Mouse (Mus musculus) liver (tissue): ENCODE results near the gene Nek6.
A peak's percentile ranks its signal among the peaks of the same experiment; 100 is the strongest.

Experiments
- DNase-seq: peaks from one replicate; pipeline ENCODE4 v3.0.0-alpha.2; 2020; ENCODE audit warnings: mixed read lengths

The Nek6 gene

DNA sequence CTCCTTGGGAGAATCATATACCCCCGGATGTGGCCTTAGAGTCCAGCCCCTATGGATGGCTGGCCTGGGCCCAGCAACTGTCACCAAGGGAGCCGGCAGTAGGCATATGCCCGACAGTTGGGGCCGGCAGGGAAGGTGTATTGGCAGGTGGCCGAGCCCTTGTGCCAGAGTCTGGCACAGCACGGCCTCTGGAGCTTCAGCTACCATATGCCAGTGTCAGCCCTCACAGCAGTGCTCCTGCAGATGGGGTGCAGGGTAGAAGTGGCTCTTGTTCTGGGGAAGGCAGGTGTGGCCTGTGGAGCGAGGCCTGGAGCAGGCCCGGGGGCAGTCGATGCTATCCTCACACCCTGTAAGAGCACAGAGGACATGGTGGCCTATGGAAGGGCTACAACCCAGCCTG lies 28.2 kb downstream of the Nek6 start:
- no peak for DNase-seq

DNA sequence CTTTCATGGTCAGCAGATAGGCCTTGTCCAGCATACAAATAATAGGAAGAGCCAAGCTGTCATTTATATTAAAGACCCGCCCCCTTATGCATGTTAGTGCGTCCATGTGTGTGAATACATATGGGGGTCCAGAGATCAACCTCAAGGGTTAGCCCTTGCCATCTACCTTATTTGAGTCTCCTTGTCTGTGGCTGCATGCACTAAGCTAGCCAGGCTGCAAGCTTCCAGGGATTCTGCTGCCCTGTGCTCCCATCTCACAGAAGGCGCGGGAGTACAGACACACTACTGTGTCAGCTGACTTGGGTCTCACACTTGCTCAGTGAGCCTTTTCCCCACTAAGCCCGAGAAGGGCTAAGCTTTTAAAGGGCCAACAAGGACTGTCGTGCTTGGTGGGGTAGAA lies 29.2 kb downstream of the Nek6 start:
- DNase-seq: no peak

DNA sequence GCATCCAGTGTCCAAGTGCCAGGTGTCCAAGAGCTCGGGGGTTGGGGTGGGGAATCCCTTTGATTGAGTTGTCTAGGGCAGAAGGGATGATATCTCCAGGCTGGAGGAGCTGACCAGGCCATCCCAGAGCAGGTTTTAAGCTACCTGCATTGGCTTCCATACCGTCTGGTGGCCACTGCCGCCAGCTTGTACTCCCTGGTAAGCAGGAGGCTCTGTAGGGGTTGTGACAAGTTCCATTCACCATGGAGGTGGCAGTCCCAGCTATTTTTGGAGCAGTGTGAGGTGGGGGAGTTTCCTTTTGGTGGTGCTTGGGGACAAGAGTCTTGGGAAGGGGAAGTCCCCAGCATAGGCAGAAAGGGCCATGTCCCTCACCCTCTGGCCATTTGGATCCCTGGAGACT lies 29.7 kb downstream of the Nek6 start:
- DNase-seq: no peak

DNA sequence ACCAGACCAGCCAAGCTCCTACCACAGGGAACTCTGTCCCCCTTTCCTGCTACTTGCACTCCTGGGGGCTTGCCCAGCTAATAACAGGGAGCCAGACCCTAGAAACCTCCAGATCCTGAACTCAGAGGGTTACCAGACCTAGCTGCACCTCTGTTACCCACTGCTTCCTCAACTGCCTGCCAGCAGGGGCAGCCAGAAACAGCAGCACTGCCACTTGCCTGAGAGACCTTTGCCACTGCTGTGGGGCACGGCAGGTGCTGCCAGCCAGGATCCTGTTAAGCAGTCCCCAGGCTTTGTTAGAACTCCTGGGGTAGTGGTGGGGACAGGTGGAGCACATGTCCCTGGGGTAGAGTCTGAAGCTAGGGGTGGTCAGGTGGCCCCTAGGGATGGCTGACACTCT lies 30.1 kb downstream of the Nek6 start:
- no peak for DNase-seq

DNA sequence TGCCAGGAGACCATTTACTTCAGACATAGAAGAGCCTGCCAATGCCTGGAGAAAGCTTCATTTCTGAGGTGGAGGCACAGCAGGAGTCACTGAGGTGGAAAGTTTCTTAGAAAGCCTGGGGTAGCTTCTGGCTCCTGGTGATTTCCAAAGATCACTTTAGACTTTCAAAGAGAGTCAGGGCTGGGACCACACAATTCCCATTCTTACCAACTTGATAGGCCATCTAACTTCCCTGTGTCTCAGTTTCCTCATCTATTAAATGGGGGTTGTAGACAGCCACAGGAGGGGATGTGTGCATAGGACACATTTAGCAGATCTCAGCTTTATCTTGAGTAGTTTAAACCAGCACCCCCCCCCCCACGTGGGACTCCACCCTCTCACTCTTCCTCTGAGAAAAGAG lies 30.9 kb downstream of the Nek6 start:
- DNase-seq: peak; percentile 21

DNA sequence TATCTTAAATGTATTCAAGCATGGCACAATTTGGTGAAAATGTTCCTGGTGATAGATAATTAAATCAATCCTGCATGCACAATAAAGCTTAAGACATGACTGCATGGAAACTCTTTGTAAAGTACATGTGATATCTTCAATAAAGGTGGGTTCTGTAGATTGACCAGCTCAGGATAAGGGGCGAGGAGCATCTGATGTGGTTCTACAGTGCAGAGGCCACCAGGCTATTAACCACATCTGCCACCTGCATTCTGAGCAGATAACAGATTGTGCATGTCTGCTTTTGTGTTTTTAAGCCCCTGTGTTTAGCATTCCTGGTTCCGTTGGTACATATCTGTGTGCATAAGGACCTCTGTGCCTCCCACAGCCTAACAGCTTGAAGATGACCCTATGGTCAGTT lies 31.7 kb downstream of the Nek6 start:
- DNase-seq: no peak

DNA sequence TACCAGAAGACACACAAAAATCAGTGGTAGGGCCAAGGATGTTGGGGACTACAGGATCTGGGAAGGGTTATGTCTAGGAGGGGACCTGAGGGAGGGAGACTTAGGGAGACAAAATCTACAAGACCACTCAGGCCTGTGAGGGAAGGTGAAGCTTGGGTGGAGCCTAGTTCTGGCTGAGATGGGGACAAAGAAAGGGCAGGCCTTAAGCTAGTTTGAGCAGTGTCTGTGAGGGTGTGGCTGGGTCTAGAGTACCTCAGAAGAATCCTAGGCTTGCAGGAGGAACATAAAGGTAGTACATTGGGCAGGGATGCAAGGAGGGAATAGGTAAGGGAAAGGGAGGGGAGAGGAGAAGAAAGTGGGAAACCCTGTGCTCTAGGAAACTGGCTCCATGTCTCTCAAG lies 32.9 kb downstream of the Nek6 start:
- DNase-seq: no peak

DNA sequence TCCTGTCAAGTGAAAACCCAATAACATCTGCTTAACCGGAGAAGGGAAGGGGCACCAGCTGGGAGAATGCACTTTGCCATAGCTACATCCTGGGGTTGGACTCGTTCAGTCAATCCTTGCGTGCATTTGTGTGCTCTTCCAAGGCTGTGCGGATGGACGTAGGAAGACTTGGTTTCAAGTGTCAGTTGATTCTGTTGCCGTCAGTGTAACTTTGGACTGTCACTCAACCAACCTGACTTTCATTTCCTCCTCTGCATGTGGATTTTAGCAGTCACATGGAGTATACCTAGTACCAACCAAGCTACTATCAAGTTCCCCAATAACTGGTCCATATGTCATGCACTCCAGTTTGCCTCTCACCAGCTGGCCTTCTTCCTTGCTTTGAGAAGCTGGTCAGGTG lies 33.5 kb downstream of the Nek6 start:
- no peak for DNase-seq

DNA sequence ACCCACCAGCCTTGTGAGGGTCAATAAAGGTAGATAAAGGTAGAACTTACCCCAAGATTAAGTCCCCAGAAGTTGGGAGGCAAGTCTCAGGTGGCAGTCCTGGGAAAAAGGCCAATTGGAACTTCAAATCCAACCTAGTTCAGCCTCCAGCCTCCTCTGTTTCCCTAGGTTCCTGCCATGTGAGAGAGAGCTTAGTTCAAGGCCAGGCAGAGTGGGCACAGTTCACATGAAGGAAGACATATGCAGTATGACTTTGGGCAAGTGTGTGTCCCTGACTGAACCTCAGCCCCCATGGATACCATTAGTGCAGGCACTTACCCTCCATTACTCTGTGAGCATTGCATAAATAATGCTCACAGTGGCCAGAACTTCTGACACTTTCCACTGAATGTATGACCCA lies 34.3 kb downstream of the Nek6 start:
- DNase-seq: no peak

DNA sequence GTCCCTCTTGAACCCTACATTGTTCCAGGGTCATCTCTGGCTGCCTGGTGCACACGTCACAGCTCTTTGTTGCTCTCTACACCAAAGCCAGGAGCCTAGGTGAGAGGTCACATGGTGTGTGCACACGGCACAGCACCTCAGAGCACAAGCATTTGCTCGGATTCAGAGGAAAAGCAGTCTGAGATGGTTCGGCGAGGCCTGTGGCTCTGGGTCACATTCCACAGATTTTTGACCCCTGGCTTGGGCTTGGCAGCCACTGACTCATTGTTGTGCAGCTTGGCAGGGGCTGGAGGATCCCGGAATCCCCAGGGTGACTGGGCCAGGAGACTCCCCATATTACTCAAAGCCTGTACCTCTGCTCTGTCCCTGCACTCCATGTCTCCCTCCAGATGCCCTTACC lies 34.8 kb downstream of the Nek6 start:
- no peak for DNase-seq

DNA sequence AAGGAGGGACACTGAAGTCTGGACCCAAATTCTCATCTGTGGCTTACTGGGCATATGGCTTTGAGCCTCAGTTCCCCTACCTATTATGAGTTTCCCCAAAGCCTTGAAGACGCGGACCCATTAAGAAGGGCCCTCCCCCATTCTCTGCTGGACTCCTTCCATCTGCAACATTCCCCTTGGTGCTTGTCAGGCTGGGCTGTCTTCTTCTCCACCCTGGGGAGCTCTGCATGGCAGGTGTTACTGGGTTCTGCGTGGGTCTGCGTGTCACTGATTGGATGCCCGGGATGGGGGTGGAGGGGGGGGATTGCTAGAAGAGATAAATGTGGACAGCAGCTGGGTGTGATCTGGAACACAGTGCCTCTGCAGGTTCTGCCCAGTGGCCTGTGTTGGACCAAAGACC lies 35.3 kb downstream of the Nek6 start:
- DNase-seq: no peak

DNA sequence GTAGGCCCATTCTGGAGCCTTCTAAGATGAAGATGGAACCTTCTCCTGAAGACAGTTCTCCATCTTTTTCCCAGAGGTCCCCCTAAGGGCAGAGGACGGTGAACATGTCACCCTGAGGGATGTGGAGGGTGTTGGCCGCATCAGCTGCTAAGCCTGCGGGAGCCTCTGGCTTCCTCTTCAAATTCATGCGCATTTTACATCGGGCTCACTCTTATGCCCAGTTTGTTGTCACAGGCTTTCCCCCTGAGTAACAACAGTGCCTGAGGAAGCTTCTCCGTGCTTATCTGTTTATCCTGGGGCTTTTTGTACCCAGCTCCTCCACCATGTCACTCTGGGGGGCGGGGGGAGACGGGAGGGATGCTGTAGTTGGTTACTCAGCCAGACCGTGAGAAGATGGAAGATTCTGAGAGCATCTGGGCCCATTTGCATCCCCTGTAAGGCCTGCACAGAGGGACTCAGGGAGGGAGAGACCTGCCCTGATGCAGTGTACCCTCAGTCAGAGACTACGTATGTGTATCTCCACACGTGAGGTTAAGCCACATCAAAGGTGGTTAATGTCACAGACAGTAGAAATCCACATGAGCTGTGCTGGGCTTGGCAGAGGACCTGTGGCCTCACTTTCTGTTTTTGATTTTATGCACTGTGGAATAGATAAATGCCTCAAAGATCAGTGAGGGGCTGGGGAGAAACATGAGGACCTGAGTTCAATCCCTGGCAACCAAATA lies 36.5 kb downstream of the Nek6 start:
- no peak for DNase-seq

DNA sequence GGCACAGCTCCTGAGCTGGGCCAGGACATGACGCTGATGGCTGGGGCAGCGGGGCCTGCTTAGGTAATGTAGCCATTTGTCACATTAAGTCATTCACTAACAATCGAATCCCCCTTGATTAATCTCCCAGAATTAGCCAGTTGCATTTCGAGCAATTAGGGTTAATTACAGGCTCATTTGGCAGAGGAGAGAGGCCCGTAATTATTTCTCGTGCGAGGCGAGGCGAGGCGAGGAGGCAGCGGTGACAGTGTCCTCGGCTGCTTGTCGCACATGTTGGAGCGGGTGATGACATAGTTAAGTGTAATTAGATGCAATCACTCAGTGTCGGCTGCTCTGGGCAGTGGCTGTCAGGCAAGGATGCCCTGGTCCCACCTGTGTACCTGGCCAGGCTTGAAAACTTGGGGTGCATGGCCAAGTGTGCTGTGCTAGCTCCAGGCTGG lies 40.6 kb downstream of the Nek6 start:
- no peak for DNase-seq

DNA sequence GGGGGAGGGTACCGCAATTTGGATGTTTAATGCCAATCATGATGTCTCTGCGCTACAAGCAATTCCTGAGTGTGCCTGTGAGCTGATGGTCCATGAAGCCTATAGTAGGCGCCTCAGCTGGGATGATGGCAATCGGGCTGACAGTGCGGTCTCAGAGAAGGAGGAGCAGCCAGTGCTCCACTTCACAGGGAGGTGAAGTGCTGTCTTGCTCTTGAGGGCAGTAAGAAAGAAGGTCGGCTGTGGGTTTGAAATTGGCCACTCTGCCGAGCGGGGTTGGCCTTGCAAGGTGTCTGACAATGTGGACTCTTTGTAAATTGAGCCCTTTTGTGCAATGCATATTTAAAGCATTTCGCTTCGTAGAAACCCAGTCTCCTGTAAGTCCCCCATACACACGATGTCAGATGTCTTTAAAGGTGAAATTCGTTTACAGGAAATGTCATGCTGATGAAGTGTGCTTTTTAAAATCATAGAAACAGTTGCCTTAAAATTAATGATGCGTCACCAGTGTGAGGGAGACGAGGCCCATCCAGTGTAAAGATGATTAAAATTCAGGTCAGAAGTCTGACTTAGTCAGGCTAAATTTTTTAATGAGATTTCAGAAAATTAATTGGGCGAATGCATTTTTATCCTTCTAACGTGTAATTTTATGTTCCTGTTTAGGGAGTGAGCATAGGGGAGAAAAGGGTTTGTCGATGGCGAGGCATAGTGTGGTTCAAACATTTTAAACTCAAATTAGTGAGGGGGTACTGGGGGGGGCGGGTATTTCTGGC lies 43.0 kb downstream of the Nek6 start:
- no peak for DNase-seq

DNA sequence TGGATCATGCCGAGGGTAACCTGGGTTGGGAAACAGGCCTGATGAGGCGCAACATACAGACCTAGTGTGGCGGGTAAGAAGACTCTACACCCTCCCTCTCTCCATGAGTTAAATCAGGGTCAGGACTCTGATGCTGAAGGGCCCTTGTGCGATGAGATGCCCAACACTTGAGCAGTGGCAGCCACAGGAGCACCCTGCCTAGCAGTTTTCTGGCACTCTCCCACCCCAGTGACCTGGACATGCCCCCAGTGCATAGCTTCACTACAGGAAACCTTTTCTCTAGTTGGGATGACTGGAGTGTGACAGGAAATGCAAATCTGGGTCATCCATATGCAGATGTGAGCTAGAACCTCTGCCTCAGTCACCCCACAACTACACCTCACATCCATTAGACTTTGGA lies 44.2 kb downstream of the Nek6 start:
- DNase-seq: no peak

DNA sequence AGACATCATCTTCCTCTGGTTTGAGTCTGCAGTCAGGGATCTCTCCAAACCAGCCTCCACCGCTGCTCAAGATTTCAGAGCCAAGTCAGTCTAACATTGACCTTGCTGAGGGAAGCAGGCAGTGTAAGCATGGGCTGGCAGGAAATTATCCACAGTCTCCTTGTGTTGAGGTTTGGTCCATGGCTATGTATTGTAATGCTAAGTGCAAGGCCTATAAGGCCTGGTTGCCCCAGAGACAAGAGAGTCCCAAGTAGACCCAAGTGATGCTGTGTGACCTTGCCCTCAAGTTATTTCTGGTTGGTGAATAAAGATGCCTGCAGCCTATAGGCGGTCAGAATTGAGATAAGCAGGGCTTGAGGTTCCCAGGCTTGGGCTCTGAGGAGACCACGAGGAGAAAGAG lies 45.3 kb downstream of the Nek6 start:
- no peak for DNase-seq

DNA sequence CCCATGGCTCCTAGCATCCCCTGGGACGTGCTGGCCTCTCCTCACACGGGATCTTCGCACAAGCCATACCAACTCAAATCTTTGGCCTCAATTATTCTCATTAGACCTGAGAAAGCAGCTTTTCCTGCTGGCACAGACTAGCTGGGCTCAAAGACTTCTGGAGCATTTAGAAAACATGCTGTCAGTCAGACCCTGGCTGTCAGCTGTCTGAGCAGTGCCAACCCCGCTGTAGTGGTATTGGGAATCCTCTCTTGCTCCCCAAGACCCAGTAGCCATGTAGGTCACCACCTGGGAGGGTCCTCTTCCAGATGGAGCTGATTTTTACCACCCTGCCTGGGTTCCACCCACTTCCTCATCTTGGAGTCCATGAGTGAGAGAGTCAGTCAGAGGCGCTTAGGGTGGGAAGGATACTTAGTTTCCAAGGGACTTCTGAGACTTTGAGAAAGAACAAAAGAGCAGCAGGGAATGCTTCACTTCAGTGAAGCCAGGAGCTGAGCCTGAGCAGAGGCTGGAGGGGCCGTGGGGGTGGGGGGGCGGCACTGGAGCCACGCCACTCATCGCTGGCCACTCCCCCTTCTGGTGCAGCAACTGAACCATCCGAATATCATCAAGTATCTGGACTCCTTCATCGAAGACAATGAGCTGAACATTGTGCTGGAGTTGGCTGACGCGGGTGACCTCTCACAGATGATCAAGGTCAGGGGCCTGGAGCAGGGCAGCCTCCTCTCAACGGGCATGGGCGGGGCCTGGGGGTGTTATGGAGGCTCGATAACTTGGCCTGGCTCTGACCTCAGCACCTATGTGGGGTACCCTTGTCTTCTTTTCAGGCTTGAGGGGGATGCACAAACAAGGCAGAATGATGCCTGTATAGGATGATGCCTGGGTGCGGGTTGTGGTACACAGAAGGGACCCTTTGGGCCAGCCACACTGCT lies 49.1 kb downstream of the Nek6 start:
- DNase-seq: no peak

DNA sequence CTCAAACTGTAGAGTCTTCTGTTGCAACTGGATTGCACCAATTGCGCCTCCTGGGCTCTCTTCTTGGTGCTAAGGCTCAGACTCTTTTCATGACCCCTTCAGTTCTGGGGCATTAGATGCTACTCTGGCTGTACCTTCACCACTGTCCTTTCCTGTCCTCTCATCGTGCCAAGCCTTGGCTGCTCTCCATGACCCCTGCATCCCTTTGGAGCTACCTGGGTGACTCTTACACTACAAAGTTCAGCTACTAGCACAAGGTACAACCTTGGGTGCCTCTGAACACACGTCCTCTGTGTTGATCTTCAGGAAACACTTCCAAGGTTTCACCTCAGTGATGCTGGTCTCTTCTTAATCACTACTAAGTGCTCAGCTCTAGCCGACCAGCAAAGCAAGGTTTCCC lies 51.2 kb downstream of the Nek6 start:
- no peak for DNase-seq

DNA sequence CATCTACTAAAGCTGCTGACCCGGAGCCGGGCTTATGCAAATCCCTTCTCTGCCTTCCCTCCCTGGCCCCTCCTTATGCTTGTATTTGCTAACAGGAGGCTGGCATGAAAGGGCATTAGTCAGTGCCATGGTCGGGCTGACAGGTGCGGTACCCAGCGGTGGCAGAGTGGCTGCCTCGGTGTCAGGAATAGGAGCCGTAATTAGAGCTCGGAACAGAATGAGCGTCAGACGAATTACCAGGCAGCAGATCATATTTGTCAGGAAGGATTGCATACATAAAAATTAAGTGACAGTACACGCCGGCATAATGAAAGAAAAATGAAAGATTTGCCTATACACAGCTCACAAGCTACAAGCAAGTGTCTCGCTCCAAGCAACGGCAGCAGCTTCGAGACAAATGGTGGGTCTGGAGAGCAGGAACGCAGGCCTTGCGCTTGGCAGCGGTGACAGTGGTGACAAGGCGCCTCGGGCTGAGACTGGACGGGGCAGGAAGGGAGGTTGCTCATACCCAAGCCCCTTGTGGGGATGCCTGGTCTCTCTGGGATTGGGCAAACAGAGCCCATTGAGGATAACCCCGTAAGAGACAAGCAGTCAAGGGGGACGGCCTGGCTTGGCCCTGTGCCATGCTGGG lies 60.6 kb downstream of the Nek6 start:
- DNase-seq: no peak

DNA sequence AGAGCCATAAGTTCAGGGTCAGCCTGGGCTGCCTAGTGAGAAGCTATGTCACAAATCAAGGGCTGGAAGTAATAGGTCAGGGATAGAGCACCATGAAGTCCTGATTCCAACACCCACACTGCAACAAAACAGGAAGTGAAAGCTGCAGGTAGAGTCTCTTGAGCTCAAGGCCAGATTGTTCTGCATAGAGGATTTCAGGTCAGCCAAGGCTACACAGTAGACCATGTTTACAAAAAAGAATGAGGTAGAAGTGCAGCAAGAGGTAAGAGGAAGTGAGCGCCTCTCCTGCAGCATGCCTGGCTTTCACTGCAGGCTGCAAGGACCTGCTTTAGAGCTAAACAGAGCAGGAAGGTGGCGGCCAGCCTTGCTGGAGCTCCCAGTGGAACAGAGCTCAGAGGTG lies 63.3 kb downstream of the Nek6 start:
- DNase-seq: no peak

DNA sequence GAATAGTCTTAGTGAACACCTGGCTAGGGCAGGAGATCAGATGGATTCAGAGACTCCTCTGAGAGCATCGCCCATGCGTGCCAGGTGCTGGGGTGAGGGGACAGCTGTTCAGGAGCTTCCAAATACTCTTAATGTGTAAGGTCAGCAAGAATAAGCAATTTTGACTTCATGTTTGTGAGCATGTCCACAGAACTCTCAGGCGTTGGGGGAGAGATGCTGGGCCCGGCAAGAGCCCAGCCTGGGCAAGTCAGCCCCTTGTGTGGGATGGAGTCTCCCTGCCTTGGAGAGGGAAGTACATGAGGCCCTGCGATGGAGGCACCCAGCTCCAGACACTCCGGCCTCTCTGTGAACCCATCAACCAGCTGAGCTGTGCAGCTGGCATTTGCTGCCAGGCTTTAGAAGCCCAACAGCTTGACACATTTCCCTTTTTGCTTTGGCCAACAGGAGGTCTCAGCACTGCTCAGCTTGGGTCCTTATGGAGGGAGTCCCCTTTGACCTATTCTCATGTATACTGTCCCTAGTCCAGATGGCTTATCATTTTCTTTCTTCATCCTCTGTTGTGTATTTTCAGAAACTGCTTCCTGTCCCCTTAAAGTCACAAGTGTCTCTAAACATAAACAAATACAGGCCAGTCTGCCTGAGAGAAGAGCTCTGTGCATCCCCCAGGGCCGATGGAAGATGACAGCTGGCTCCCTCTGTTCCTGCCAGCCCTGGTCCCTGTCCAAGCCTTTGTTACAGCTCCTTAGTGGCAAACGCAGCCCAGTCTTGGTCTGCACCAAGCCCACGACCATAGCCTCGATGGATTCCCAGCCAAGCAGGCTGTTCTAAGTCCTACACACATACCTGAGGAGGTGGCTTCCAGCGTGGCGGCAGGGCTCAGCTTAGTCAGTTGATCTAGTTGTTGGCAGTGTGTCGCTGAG lies 67.4 kb downstream of the Nek6 start:
- no peak for DNase-seq

DNA sequence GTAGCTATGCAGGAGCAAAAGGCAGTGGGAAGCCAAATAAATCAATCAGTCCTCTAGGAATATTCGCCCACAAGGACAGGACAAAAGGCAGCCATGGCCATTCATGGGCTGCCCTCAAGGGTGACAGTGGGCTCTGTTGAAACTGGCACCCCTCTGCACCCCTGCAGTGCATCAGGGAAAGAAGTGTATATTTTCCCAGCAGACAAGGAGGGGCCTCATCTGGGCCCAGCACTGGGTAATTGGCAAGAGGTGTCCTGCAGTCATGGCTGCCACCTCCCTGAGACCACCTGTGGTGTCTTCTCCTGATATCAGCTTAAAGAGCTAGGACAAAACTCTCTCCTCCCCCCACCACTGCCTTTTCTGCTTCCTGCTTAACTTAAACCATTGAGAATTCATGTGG lies 68.1 kb downstream of the Nek6 start:
- no peak for DNase-seq
